Mouse (Mus musculus) embryonic facial prominence, embryonic 15.5 days (tissue): ENCODE data around the gene Klhl22. TPM values are rescaled to one million over a fixed set of nuclear protein-coding genes. Genes with fewer than 3 reads are reported as not detected.

Experiments used
- ATAC-seq: fragments of 200-750 bp; cut with Nextera tagmentation; 2 replicates; pipeline ENCODE4 v1.8.0; 2017; ENCODE audit warnings: low read depth, moderate TSS enrichment; ENCODE audit not compliant: insufficient number of reproducible peaks, low FRiP score, low TSS enrichment
- H3K27ac ChIP-seq: fragments of 300-500 bp; sonication (generic); replicated peaks from 2 replicates; pipeline ENCODE4 v1.5.1; 2015; ENCODE audit warnings: mild to moderate bottlenecking, inconsistent platforms
- H3K27me3 ChIP-seq: fragments of 300-500 bp; sonication (generic); 2 replicates; pipeline ENCODE4 v1.6.1; 2015; ENCODE audit warnings: inconsistent platforms
- H3K36me3 ChIP-seq: fragments of 300-500 bp; sonication (generic); 2 replicates; pipeline ENCODE4 v1.6.1; 2015; ENCODE audit warnings: mild to moderate bottlenecking, inconsistent platforms
- H3K4me1 ChIP-seq: fragments of 300-500 bp; sonication (generic); 2 replicates; pipeline ENCODE4 v1.6.1; 2015; ENCODE audit warnings: inconsistent platforms
- H3K4me2 ChIP-seq: fragments of 300-500 bp; sonication (generic); replicated peaks from 2 replicates; pipeline ENCODE4 v1.6.1; 2015; ENCODE audit warnings: mild to moderate bottlenecking, inconsistent platforms
- H3K4me3 ChIP-seq: fragments of 300-500 bp; sonication (generic); replicated peaks from 2 replicates; pipeline ENCODE4 v1.5.1; 2015; ENCODE audit warnings: mild to moderate bottlenecking, inconsistent platforms
- H3K9ac ChIP-seq: fragments of 300-500 bp; sonication (generic); 2 replicates; pipeline ENCODE4 v1.6.1; 2015; ENCODE audit warnings: inconsistent platforms
- H3K9me3 ChIP-seq: fragments of 300-500 bp; sonication (generic); replicated peaks from 2 replicates; pipeline ENCODE4 v1.6.1; 2016; ENCODE audit warnings: inconsistent platforms
- WGBS: fragments of 180-500 bp; shearing (Covaris S2); methylation state at CpG from one replicate; pipeline ENCODE4 v1.1.7; 2015; 5-methylcytosine and 5-hydroxymethylcytosine counted together
- polyA plus RNA-seq: library from polyadenylated mRNA; unstranded; fragments of >200 nt; fragmentation: Nextera tagmentation; extraction: Ambion mirVana; gene quantifications from 2 replicates; pipeline ENCODE4 v1.2.1, GENCODE M21; 2015

The Klhl22 gene
- polyA plus RNA-seq: 91.5 and 93.4 TPM in 2 replicates

DNA sequence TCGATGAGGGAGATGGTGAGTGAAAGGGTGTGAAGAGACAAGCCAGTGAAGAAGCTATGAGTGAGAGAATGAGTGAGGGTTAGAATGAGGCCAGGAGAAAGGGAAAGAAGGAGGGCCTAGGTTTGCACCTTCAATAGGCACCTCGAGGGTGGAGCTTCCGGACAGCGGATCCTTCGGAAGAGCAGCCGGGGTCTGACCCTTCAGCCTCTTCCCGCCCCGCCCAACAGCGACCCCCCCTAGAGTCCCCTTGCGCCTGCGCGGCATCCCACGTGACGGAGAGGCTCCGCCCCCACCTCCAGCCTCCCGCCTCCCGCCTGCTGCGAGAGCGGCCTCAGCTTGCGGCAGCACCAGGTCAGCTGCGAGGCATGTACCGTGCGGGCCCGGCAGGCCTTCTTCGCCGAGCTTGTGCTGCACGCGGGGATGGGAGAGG, at the start of gene Klhl22:
TSS of gene Klhl22 (plus strand) at position 275 of the 430 bp plus-strand sequence.
- H3K9ac ChIP-seq: peak within 1 kb of the TSS; percentile 65
- peak; percentile 96 for ATAC-seq
- H3K4me3 ChIP-seq: peak within 1 kb of the TSS; percentile 61
- H3K27ac ChIP-seq: peak within 1 kb of the TSS; percentile 77
- peaks cover 12% of the 10 kb centered on the region; the same call in 1 of the 2 replicates for H3K36me3 ChIP-seq
- H3K9me3 ChIP-seq: no peaks in the 10 kb centered on the region
- peaks cover 29% of the 10 kb centered on the region for H3K4me1 ChIP-seq
- H3K27me3 ChIP-seq: no peaks in the 10 kb centered on the region
- peak within 1 kb of the TSS; percentile 59 for H3K4me2 ChIP-seq
- WGBS: under 1% methylated on average over 28 of the region's 28 CpGs

DNA sequence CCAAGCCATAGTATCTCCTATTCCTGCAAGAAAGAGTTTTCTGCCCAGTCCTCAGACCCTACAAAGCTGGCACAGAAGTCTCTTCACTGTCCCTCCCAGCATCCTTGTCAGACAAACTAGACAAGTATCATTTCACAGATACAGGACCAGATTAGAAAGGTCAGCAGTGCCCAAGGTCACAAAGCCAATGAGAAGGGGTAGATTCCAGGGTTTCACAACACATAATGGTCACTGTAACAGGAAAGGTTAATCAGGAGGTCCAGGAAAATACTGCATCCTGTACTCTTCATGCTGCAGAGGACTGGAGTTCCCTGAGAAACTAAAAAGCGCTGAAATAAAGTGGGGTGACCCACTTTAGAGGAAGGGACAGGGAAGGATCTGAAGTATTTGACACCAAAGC, 41.6 kb upstream of the Klhl22 start:
- no peak overlapping the region for H3K27ac ChIP-seq
- H3K4me2 ChIP-seq: no peak overlapping the region
- WGBS: 94% methylated on average over 1 of the region's 1 CpGs
- peaks cover 15% of the 10 kb centered on the region for H3K4me1 ChIP-seq
- no peaks in the 10 kb centered on the region for H3K36me3 ChIP-seq
- no peaks in the 10 kb centered on the region for H3K9me3 ChIP-seq
- ATAC-seq: no peak
- H3K9ac ChIP-seq: no peak overlapping the region
- no peak overlapping the region for H3K4me3 ChIP-seq
- H3K27me3 ChIP-seq: no peaks in the 10 kb centered on the region

DNA sequence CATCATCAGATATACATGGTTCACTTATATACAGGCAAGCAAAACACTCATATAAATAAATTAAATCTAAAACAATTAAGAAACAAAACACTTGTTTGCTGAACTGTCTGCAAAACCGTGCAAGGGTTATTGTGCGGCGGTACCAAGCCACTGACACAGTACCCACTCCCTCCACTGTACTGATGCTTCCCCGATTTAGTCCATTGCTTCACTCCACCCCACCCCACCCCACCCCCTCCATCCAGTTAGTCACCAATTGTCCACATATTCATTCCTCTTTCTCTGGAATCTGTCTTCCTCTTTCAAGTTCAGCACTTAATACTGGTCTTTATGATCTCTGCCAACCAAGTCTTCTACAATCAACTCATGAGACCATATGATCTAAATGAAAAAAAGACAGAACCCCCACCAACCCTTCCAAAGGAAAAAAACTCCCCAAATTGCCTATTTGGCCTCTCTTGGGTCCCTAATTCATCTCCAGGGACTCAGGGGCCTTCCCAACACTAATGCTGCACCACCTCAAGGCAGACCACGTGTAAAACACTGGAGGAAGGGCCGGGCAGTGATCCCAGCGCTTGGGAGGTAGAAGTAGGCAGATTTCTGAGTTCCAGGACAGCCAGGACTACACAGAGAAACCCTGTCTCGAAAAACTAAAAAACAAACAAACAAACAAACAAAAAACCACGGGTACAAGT, 38.2 kb upstream of the Klhl22 start:
- Histone ChIP-seq H3K9ac (peak overlapping the region; percentile 89; the same call in 1 of the 2 replicates), H3K27me3 (no peaks in the 10 kb centered on the region), H3K36me3 (no peaks in the 10 kb centered on the region), H3K27ac (no peak overlapping the region), H3K4me1 (peaks cover 15% of the 10 kb centered on the region), H3K4me3 (peak overlapping the region; percentile 86), H3K9me3 (no peaks in the 10 kb centered on the region), H3K4me2 (peak overlapping the region; percentile 67)
- 68% methylated on average over 9 of the region's 9 CpGs for WGBS
- ATAC-seq: no peak

DNA sequence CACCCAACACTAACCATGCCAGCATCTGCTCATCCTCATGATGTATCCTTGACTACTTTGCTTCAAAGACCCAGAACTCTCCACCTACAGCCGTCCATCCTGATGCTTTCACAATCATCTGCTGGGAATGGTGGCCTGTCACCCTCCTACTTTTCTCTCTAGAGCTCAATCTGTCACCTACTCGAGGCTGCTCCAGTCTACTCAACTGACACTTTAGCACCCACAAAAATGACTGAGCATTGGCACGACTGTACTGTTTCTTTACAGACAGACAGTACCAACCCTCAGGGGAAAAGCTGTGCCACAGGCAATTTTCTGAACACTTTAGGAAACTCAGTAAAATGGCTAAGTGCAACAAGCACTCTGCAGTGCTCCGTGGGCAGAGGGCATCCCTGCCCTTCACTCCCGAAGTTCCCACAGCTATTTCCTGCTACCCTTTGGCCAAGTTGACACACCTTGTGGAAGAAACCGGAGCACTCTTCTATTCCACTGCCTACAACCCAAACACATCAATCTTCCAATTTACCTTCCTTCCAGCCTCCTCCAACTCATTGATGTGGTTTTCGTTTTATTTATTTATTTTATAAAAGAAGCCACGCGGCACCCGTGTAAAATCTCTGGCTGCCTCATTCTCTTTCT, 37.5 kb upstream of the Klhl22 start:
- H3K4me1 ChIP-seq: peaks cover 15% of the 10 kb centered on the region
- no peaks in the 10 kb centered on the region for H3K36me3 ChIP-seq
- H3K9ac ChIP-seq: peak overlapping the region; percentile 89
- ATAC-seq: no peak
- peak overlapping the region; percentile 75 for H3K27ac ChIP-seq
- 5% methylated on average over 10 of the region's 10 CpGs for WGBS
- H3K27me3 ChIP-seq: no peaks in the 10 kb centered on the region
- H3K4me2 ChIP-seq: peak overlapping the region; percentile 67
- peak overlapping the region; percentile 86 for H3K4me3 ChIP-seq
- H3K9me3 ChIP-seq: no peaks in the 10 kb centered on the region

DNA sequence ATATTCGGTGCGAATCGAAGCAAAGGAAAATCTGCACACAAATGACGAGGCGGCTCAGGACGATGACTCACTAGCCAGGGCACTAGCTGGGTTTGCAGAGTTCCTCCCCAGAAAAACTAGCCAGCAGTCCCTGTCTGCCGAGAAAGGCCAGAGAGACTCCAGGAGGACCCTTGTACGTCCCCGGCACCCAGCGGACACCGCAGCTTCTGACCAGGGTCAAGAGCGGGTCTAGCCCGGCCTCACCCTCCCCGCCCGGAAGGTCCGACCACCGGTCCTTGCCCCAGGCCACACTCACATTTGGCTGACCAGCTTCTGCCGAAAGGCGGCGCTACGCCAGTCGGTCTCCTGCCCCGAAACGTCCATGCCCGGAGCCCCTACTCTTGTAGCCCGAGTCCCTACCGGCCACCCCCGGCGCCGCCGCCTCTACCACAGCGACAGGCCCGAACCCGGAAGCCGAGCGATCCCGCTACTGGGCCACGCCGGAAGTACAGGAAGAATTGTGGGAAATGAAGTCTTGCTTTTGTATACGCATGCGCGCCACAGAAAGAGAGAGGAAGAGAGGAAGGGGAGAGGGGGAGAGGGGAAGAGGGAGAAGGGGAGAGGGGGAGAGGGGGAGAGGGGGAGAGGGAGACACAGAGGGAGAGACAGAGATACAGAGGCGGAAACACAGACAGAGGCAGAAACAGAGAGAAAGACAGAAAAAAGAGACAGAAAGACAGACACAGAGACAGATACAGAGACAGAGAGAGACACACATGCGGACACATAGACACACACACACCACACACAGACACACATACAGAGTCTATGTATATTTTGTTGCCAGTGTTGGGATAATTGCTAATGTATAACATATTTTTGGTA, 36.7 kb upstream of the Klhl22 start:
- H3K4me3 ChIP-seq: peak overlapping the region; percentile 86
- H3K27me3 ChIP-seq: no peaks in the 10 kb centered on the region
- H3K4me1 ChIP-seq: peaks cover 17% of the 10 kb centered on the region
- peak overlapping the region; percentile 67 for H3K4me2 ChIP-seq
- WGBS: 2% methylated on average over 42 of the region's 44 CpGs
- peak overlapping the region; percentile 89 for H3K9ac ChIP-seq
- H3K27ac ChIP-seq: peak overlapping the region; percentile 75
- no peaks in the 10 kb centered on the region for H3K9me3 ChIP-seq
- ATAC-seq: peak; percentile 83
- no peaks in the 10 kb centered on the region for H3K36me3 ChIP-seq

DNA sequence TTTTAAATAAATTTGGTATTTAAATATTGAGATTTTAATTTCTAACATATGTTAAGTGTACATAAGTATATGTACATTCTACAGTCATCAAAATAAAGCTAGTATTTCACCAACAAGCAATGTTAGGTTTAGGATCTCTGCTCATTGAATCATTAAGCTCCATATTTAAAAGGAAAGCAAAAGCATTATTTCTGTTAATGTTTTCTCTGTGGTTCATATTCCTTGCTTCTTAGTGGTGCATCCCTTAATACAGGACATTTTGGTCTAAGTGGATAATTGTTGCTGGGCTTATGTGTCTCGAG, 36.1 kb upstream of the Klhl22 start:
- H3K4me3 ChIP-seq: no peak overlapping the region; the same call in 1 of the 2 replicates
- peak overlapping the region; percentile 67; the same call in 1 of the 2 replicates for H3K4me2 ChIP-seq
- whole genome bisulfite sequencing: 53% methylated on average over 1 of the region's 1 CpGs
- peaks cover 17% of the 10 kb centered on the region for H3K4me1 ChIP-seq
- no peaks in the 10 kb centered on the region for H3K27me3 ChIP-seq
- peak overlapping the region; percentile 75 for H3K27ac ChIP-seq
- no peak for ATAC-seq
- H3K9me3 ChIP-seq: no peaks in the 10 kb centered on the region
- no peak overlapping the region for H3K9ac ChIP-seq
- H3K36me3 ChIP-seq: no peaks in the 10 kb centered on the region

DNA sequence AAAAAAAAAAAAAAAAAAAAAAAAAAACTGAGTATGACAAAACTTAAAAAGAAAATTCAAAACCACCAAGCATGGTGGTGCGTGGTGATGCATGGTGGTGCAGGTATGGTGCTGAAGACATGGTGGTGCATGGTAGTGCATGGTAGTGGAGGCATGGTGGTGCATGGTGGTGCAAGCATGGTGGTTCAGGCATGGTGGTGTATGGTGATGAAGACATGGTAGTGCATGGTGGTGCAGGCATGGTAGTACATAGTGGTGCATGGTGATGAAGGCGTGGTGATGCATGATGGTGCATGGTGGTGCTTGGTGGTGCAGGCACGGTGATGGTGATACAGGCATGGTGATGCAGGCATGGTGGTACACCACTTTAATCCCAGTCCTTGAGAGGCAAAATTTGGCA, 35.0 kb upstream of the Klhl22 start:
- H3K9me3 ChIP-seq: no peaks in the 10 kb centered on the region
- H3K27ac ChIP-seq: no peak overlapping the region
- no peak overlapping the region for H3K9ac ChIP-seq
- H3K27me3 ChIP-seq: no peaks in the 10 kb centered on the region
- H3K4me3 ChIP-seq: no peak overlapping the region
- WGBS: 94% methylated on average over 3 of the region's 3 CpGs
- H3K4me1 ChIP-seq: peaks cover 17% of the 10 kb centered on the region
- H3K4me2 ChIP-seq: no peak overlapping the region
- ATAC-seq: no peak
- H3K36me3 ChIP-seq: no peaks in the 10 kb centered on the region

DNA sequence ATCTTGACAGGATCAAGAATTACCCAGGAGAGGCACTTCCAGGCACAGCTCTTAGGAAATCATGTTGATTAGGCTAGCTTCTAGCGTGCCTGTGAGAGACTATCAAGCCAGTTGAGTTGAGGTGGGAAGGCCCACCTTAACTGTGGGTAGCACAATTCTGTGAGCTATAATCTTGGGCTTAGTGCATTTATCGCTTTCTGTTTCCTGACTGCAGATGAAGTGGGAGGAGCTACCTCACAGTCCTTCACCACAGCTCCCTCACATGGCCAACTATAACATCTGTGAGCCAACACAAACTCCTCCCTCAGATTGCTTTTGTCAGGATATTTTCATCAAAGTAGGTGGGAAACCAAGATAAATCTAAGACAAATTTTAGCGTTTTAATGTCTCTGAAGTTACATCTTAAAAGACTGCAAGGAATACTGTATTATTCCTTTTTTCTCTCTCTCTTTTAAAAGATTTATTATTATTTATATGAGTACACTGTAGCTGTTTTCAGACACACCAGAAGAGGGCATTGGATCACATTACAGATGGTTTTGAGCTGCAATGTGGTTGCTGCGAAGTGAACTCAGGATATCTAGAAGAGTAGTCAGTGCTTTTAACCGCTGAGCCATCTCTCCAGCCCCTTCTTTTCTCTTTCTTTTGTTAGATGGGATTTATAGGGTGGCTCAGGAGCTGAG, 32.1 kb upstream of the Klhl22 start:
- Histone ChIP-seq H3K9me3 (no peaks in the 10 kb centered on the region), H3K27me3 (no peaks in the 10 kb centered on the region), H3K36me3 (no peaks in the 10 kb centered on the region), H3K4me3 (no peak overlapping the region), H3K27ac (0 out of 2 replicates have a peak overlapping the region, but pooled peaks have one; percentile 5), H3K4me1 (peaks cover 3% of the 10 kb centered on the region; the same call in 1 of the 2 replicates), H3K9ac (no peak overlapping the region), H3K4me2 (0 out of 2 replicates have a peak overlapping the region, but pooled peaks have one; percentile 4)
- WGBS: 7% methylated on average over 5 of the region's 5 CpGs
- no peak for ATAC-seq

DNA sequence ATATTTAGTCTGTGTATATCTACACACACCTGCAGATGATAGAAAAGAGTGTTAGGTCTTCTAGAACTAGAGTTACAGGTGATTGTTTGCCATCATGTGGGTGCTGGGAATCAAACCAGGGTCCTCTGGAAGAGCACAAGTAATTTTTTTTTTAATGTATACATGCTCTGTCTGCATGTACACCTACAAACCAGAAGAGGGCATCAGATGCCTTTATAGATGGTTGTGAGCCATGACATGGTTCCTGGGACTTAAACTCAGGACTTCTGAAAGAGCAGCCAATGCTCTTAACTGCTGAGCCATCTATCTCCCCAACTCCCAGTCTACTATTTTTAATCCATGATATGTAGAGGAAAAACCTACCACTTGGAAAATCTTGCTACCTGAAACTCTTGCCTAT, 29.4 kb upstream of the Klhl22 start:
- no peak overlapping the region for H3K4me3 ChIP-seq
- no peaks in the 10 kb centered on the region for H3K9me3 ChIP-seq
- peaks cover 3% of the 10 kb centered on the region; the same call in 1 of the 2 replicates for H3K27me3 ChIP-seq
- no peak overlapping the region for H3K27ac ChIP-seq
- no peak for ATAC-seq
- H3K36me3 ChIP-seq: no peaks in the 10 kb centered on the region
- H3K9ac ChIP-seq: no peak overlapping the region
- peaks cover 3% of the 10 kb centered on the region; the same call in 1 of the 2 replicates for H3K4me1 ChIP-seq
- H3K4me2 ChIP-seq: no peak overlapping the region

DNA sequence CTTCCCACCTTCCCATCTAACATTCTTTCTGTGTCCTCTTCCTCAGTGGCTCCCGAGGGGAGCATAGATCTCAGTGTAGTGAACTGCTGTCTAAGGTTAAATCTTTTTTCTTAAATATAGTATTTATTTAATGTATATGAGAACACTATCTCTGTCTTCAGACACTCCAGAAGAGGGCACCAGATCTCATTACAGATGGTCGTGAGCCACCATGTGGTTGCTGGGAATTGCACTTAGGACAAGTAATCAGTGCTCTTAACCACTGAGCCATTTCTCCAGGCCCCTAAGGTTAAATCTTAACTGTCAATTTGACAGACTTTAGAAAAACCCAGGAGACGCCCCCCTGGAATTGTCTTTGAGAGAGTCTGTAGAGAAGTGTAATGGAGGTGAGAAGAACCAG, 27.4 kb upstream of the Klhl22 start:
- Histone ChIP-seq H3K9ac (no peak overlapping the region), H3K4me2 (no peak overlapping the region), H3K4me1 (peaks cover under 1% of the 10 kb centered on the region; the same call in 1 of the 2 replicates), H3K36me3 (no peaks in the 10 kb centered on the region), H3K9me3 (no peaks in the 10 kb centered on the region), H3K27ac (no peak overlapping the region), H3K4me3 (no peak overlapping the region), H3K27me3 (peaks cover 3% of the 10 kb centered on the region; the same call in 1 of the 2 replicates)
- ATAC-seq: no peak
- WGBS: 42% methylated on average over 3 of the region's 3 CpGs
